Mouse (Mus musculus) WW6 (cell line): ENCODE results near the gene Olfr1256.

Experiments used
- DNase-seq: peaks from one replicate; pipeline ENCODE4 v3.0.0-alpha.2; 2013; ENCODE audit warnings: low read depth, low spot score

The Olfr1256 gene

DNA sequence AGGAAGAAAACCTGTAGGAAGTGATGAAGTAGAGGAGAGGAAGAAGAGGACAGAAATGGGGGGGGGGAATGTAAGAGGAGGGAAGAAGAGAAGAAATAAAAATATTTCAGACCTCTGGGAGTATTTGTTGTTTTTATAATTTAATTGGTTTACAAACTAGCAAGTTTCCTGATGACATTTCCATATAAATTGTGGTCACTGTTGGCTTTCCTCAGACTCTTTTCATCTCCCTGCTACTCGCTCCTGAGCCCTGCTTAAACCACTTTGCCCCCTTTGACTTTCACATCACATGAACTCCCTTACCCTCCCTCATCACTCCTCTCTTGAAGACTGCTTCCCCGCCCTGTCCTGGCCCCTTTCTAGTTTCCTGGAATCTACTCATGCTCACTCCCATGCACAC, at the start of gene Olfr1256:
Gene Olfr1256, minus strand, starts transcription at position 101 of the 400 bp plus-strand sequence.
- no peak for DNase-seq

DNA sequence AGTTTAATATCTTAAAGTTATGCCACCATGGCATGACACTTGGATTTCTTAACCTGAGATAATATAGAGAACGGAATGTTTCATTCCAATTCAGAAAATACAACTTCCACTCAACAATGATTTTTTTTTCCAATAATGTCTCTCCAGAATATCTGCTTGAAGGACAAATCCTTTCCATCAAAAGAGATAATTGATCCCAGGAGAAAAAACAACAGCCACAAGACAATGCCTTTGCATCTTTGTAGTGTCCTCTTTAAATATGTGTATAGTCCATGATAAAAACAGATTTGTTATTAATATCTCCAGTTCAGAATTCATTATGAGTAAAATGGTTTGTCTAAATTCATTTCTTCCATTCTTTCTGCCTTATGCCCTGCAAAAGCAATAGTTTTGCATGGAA, 36.8 kb upstream of the Olfr1256 start, which contains the start of gene Olfr1257:
Gene Olfr1257, plus strand, starts transcription at position 301 of the 400 bp plus-strand sequence.
- DNase-seq: no peak

DNA sequence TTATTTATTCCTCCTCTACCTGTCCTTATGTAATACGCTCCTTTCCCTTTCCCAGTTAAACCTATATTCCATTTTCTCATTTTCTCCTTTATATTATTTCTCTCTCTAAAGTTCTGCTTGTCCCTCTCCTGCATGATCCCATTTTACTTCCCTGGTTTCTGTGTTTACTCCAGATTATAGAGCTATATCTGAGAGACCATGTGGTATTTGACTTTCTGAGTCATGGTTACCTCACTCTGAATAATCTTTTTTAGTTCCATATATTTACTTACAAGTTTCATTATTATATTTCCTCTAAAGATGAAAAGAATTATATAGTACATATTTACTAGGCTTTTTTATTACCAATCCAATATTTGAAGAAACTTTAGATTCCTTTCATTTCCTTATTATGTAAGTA, 7.9 kb upstream of the Olfr1256 start:
- no peak for DNase-seq

DNA sequence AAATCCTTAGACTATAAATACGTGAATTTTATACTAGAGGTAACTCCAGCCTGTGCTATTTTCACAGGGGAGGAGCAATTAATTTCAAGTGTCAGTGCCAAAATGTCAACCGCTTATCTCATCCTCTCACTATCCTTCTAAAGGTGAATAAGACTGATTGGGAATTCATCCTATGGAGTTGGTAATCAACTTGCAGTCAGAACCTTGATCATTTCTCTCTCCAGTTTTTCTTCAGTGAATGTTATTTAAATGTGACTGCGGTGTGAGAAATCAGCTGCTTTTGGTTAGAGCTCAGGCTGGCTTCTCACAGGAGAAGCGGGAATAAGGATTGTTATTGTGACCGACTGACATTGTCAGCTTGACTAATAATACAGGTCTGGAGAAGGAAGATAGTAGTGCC, 6.8 kb upstream of the Olfr1256 start, which contains the start of gene Olfr48:
Gene Olfr48, minus strand, starts transcription at position 101 of the 400 bp plus-strand sequence.
- DNase-seq: no peak

DNA sequence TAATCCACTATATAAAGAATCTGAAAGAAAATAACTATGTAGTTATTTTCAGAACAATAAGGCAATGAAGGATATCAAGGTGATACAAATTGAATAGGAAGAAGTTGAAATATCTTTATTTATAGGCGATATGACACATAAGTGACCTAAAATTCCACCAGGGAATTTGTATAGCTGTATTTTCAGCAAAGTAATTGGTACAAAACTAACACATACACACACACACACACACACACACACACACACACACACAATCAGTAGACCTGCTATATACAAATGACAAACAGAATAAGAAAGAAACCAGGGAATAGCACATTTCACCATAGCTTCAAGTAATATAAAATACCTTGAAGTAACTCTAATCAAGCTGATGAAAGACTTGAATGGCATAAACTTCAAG, 21.1 kb downstream of the Olfr1256 start:
- no peak for DNase-seq

DNA sequence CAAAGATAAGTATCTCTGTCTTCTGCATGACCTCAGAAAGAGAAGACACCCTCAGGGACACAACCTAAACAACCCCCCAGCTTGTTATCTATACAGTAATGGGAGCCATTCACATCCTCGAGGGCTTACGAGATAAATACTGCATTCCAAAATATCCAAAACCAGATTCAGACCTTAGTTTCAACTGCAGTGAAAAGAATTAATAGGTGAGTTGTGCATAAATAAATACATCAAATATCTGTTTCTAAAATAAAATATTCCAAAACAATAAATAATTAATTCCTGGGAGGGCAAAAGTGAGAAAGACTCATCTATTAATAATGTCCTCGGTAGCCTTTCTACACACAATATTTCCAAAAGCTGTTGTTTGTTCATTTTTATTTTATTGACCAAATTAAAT, 29.6 kb downstream of the Olfr1256 start, which contains the start of gene Olfr1255:
Gene Olfr1255, plus strand, starts transcription at position 301 of the 400 bp plus-strand sequence.
- DNase-seq: no peak

DNA sequence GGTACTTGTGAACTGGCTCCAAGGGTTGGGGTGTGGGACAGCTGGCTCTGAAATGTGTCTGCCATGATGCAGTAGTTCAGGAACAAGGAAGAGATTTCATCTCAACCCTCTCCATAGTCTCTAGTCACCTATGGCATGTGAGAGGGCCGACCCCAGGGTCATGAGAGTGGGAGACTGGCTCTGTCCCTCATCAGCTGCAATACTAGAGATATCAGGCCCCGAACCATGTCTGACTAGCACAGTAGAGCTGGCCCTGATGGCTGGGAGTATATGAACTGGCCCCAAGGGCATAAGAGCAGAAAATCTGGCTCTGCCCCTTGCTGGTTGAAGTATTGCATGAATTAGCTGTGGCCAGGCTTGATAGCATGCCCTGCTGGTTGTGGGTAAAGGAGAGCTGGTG, 30.6 kb downstream of the Olfr1256 start:
- DNase-seq: no peak

DNA sequence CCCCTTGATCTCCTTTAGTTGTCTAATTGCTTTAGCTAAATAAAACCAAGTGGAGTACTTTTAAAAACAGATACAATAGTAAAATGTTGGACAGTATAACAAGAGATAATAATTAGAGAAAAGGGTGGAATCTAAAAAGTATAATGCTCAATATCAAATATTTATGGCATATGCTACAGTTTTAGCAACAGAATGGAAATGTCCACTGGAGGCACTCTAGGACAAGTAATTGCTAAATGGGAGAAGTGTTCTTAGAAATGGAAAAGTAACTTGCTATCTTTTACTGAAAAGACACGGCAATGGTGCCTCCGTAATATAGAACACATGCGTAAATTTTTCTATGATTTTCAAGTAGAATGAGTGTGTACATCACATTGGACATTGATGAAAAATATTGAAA, 41.8 kb downstream of the Olfr1256 start:
- DNase-seq: no peak

DNA sequence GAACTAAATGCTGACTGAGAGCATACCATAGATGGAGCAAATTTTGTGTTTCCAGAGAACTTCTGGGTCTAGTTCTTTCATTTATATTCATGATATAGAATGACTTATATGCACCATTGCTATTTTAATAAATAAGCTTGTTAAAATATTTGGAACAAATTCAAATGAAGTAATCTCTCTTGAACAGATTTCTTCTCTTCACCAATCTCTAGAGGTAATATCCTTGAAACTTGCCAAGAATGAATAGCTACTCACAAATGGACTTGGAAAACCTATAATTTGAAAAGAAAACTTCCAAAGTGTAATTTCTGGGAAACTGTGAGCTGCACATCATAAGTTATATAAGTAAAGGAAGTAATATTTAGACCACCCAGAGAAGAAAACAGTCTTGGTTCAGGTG, 47.8 kb downstream of the Olfr1256 start, which contains the start of gene Olfr1254:
Gene Olfr1254, minus strand, starts transcription at position 101 of the 400 bp plus-strand sequence.
- DNase-seq: no peak
